Mouse (Mus musculus): ENCODE measurements around the gene Kpna2. TPM values are rescaled to one million over a fixed set of nuclear protein-coding genes. Genes with fewer than 3 reads are reported as not detected.

Kpna2 gene
- polyA plus RNA-seq, 1 experiment, result 53.4 TPM

DNA sequence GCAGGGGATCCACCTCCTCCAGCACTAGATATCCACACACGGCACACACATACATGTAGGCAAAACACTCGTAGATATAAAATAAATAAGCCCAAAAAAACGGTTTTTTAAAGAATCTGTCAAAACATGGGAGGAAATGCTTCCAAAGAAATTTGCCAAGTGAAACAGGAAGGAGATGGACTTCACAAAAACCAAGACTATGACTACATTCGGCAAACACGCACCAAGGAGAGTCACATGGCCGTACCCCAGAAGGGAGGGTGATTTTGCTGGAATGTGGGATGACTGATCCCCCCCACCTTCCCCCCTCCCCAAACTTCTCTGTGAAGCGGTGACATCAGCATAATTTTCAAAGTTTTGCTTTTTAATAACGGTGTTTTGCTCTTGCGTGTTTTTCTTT is 45.2 kb downstream of the Kpna2 start:
- WGBS, result 71% methylated on average over 9 of the region's 9 CpGs
- DNase-seq (ENCODE audit: low read depth, low spot score), result no peak

Other genes with a start within 250 kb of the Kpna2 start
- 15.8 and 21.1 TPM in 2 replicates for gene Pecam1, start 248.9 kb downstream of the Kpna2 start, polyA plus RNA-seq (2012; rRNA removed)
- 1.3 and 1.7 TPM in 2 replicates for gene Milr1, start 248.3 kb downstream of the Kpna2 start, polyA plus RNA-seq (2012; rRNA removed)
- 5.6 and 8.3 TPM in 2 replicates for gene Polg2, start 220.0 kb downstream of the Kpna2 start, polyA plus RNA-seq (2012; rRNA removed)
- 146 and 237 TPM in 2 replicates for gene Ddx5, start 210.4 kb downstream of the Kpna2 start, polyA plus RNA-seq (2012; rRNA removed)
- 1.9 and 2.3 TPM in 2 replicates for gene Cep95, start 210.3 kb downstream of the Kpna2 start, polyA plus RNA-seq (2012; rRNA removed)
- gene Smurf2, start 78.8 kb downstream of the Kpna2 start, polyA plus RNA-seq (2012; rRNA removed), result 8.7 and 9.5 TPM in 2 replicates
- 0.78 and 1.5 TPM in 2 replicates for gene 1810010H24Rik, start 26.1 kb upstream of the Kpna2 start, polyA plus RNA-seq (2012; rRNA removed)
- 11.2 and 16.7 TPM in 2 replicates for gene Bptf, start 132.6 kb upstream of the Kpna2 start, polyA plus RNA-seq (2012; rRNA removed)
- gene Nol11, start 189.8 kb upstream of the Kpna2 start, polyA plus RNA-seq (2012; rRNA removed), result 6.1 and 6.7 TPM in 2 replicates

Data from large intestine, adult 2 months (tissue).